Mouse (Mus musculus): ENCODE measurements around the gene Ctsw.
A peak's percentile ranks its signal among the peaks of the same experiment; 100 is the strongest.

Gene Ctsw

GRCm38 (mm10) chr19:5487768-5488550, 19.7 kb upstream of the Ctsw start, which contains the start of gene Mus81:
Gene Mus81, minus strand, starts transcription at chr19:5488402.
- DNase-seq (ENCODE audit: inconsistent ontology term), result peak; percentile 99

GRCm38 (mm10) chr19:5486771-5487170, 18.5 kb upstream of the Ctsw start:
- DNase-seq (ENCODE audit: inconsistent ontology term), result no peak

- DNase-seq (ENCODE audit: inconsistent ontology term), result no peak
These were observed 18.0 kb upstream of the Ctsw start for GRCm38 (mm10) chr19:5486286-5486685.

GRCm38 (mm10) chr19:5485821-5486220, 17.5 kb upstream of the Ctsw start:
- DNase-seq (ENCODE audit: inconsistent ontology term), result no peak

GRCm38 (mm10) chr19:5485371-5485770, 17.1 kb upstream of the Ctsw start:
- DNase-seq (ENCODE audit: inconsistent ontology term), result no peak

DNA sequence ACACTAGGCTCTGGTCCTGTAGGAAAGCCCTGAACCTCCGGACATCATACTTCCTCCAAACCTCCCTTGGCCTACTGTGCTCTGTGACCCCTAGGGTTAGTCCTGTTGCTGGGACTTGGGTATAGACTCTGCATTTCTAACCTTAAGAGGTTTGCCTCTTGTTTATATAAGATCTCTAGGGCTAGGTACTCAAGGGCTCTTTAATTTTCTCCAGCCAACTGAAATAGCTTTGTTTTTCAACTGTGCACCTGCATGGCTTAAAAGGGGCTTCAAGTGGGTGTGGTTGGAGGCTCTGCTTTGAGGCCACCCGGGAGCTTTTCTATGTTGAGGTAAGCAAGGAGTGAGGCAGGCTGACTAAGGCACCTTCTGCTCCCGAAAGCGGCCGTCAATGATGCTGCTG, 16.2 kb upstream of the Ctsw start:
- DNase-seq (ENCODE audit: inconsistent ontology term), result no peak

DNA sequence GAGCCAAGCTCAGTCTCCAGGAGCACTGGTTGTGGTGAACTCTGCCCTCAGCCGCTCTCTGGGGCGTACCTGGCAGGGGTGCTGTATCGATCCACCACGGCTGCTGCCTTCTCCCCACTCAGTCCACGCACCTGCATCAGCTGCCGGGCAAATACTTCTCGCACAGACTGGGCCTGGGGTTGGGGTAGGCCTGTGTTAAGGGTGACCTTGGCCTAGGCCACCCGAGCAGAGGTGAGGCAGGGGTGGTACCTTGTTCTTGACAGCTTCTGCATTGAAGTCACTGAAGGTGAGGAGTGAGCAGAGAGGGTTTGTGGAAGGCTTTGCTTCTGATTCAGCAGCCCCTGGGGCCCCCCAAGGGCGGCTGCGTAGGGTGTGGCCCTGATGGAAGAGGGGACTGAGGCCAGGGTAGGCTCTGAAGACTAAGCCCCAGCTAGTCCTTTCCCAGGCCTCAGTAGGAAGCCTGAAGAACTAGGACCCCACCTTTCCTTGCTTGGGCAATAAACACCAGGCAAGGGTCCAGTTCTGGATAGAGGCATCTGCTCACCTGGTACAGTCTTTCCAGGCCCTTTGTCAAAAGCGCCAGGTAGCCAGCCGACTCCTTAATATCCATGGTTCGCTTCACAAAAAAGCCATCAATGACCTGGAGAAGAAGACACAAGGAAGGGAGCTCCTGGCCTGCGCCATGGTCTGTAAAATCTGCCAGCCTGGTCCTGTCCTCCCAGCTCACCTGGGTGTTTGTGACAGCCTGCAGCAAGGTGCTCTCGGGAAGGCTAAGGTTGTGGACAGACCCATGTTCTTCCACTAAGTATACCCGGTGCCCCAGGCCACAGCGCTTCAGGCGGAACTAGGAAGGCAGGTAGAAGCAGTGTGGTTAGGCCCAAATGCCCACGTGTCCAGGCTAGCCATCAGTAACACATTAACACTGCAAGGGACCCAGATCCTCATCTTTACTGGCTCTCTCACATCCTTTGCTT, 15.4 kb upstream of the Ctsw start:
- DNase-seq (ENCODE audit: inconsistent ontology term), result no peak

DNA sequence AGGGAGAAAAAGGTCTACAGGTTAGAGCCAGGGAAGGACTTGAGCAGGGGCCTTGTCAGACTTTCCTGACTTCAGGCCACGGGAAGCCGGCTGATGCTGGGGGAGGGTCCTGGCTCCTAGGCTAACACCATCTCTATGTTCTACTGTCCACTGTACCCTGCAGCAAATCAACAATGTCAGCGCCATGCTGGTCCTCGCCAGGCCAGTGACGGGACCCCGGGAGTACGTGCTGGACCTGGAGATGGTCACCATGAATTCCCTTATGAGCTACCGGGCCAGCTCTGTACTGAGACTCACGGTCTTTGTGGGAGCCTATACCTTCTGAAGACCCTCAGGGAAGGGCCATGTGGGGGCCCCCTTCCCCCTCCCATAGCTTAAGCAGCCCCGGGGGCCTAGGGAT, 13.1 kb upstream of the Ctsw start:
- no peak for DNase-seq (ENCODE audit: inconsistent ontology term)

- DNase-seq (ENCODE audit: inconsistent ontology term), result no peak
These were observed 11.7 kb upstream of the Ctsw start for GRCm38 (mm10) chr19:5480016-5480415.

DNA sequence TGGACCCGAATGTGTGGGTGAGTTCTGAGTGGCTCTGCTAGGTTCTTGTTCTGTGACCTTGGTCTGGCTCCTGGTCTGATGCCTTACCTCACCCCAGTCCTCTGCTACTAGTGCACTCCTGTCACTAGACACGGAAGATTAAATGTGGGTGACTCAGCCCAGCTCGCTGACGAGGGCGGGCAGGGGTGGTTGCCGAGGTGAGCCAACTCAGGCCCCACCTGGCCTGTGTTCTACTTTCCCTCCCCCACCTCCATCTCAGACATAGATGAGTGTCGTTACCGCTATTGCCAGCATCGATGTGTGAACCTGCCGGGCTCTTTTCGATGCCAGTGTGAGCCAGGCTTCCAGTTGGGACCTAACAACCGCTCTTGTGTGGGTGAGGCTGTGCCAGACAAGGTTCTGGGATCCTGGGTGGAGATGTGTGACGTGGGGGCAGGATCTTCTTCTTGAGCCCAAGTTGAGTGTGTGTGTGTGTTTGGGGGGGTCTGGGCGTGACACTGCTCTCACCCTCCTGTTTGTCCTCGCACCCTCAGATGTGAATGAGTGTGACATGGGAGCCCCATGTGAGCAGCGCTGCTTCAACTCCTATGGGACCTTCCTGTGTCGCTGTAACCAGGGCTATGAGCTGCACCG, 9.5 kb upstream of the Ctsw start:
- no peak for DNase-seq (ENCODE audit: inconsistent ontology term)

DNA sequence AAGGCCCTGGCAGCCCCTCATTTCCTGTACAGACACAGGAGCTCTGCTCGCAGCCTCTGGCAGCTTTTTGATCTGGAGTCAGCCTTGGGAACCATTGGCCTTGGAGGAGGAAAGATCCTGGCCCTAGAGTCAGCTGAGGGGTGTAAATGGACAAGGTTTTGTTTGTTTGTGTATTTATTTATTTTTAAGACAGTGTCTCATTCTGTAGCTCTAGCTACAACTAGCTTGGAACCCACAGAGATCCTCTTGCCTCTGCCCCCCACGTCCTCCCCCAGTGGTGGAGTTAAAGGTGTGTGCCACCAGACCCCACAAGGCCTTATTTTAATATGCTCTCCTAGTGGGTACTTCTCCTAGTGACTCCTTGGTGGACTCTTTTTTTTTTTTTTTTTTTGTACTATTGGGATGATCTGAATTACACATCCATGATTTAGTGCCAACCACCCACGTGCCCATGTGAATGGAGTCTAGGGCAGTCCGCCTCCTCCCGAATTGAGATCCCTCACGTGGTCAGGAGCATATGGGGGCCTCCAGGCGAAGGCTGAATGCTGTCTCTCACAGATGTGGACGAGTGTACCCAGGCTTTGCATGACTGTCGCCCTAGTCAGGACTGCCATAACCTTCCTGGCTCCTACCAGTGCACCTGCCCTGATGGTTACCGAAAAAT, 8.8 kb upstream of the Ctsw start:
- no peak for DNase-seq (ENCODE audit: inconsistent ontology term)

GRCm38 (mm10) chr19:5475069-5475714, 6.9 kb upstream of the Ctsw start:
- peak; percentile 69 for DNase-seq (ENCODE audit: inconsistent ontology term)

DNA sequence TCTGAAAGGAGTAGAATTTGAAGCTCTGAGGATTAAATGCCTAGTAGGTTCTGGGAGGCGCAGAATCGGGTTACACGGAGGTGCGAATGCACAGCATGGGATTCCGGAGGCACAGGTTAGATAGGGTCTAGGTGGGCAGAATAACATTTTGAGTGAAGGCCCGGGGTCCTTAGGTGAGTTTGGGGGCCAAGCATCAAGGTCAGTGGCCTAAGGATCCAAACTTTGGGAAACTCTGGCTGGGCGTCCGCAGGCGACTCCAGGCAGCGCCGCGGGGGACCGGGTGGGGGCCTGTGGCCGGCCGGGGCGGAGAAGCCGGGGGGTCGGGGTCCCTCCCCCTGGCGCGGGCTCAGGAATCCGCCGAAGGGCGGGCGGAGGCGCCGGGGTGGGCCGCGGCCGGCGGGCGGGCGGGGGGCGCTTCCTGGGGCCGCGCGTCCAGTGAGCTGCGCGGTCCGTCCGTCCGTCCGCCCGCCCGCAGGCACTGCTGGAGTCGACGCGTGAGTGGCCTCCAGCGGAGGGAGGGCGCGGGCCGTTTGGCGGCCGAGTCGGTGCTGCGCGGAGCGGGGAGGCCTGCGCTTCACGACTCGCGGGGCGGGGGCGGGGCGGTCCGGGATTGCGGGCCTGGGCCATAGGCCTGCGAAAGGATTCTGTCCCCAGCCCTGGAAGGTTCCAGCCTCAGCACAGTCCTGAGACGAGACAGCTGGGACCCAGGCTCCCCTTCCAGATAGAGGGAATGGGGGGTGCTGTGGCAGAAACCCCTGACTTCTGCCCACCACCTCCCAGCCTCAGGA, 6.2 kb upstream of the Ctsw start:
- peak; percentile 75 for DNase-seq (ENCODE audit: inconsistent ontology term)

DNA sequence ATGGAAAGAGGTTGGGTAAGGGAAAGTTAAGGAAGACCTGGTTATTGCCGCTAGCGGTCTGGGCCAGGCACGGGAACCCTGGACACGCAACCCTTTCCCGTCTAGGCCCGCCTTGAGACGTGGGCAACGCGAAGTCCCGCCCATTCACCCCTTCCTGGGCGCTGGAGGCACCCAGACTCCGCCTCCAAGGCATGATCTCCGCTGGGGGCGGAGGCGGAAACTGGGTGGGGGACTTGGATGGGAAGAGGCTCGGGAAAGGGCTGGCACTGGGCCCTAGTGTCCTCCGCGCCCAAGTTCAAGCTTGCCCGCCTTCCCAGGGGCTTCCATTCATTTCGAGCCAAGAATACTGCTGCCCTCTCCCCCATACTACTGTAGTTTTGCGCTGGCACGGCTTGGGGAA, 5.4 kb upstream of the Ctsw start, which contains the start of gene Efemp2:
TSS of gene Efemp2 (plus strand) at position 235 of the 400 bp plus-strand sequence.
- DNase-seq (ENCODE audit: inconsistent ontology term), result peak; percentile 92

DNA sequence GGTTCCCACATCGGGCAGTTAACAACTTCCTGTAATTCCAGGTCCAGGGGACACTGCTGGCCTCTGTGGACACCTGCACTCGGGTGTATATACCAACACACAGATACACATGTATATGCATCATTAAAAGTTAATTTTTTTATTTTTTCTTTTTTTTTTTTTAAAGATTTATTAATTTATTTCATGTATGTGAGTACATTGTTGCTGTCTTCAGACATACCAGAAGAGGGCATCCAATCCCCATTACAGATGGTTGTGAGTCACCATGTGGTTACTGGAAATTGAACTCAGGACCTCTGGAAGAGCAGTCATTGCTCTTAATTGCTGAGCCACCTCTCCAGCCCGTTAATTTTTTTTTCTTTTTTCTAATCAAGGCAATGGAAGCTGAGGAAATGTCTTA, 4.5 kb upstream of the Ctsw start:
- DNase-seq (ENCODE audit: inconsistent ontology term), result no peak

GRCm38 (mm10) chr19:5471846-5472245, 3.5 kb upstream of the Ctsw start:
- DNase-seq (ENCODE audit: inconsistent ontology term), result no peak

DNA sequence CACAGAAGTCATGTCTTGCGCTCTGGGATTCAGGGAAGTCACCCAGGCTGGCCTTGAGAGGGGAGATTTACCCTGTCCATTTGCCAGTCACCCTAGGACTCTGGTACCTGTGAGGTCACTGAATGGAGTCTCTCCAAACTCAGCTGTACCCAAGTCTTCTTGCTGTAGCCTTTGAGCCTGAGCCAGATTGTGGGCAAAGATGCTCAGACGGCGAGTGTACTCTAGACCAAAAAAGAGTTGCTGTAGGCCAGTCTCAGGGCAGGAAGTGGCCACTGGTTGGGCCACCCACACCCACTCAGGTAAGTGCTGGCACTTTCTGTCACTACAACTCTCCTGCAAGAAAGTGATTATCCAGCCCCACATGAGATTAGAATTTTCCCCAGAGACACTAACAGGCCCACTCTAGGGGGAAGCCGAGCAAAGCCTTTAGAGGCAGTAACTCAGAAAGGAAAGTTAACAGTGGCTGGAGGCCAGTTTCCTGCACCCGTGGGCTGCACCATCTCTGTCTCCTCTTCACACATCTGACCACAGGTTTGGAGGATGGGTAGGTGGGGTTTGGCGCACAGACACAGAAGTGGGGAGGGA, 1.3 kb downstream of the Ctsw start:
- DNase-seq (ENCODE audit: inconsistent ontology term), result peak; percentile 69

GRCm38 (mm10) chr19:5465037-5465436, 3.3 kb downstream of the Ctsw start:
- no peak for DNase-seq (ENCODE audit: inconsistent ontology term)

DNA sequence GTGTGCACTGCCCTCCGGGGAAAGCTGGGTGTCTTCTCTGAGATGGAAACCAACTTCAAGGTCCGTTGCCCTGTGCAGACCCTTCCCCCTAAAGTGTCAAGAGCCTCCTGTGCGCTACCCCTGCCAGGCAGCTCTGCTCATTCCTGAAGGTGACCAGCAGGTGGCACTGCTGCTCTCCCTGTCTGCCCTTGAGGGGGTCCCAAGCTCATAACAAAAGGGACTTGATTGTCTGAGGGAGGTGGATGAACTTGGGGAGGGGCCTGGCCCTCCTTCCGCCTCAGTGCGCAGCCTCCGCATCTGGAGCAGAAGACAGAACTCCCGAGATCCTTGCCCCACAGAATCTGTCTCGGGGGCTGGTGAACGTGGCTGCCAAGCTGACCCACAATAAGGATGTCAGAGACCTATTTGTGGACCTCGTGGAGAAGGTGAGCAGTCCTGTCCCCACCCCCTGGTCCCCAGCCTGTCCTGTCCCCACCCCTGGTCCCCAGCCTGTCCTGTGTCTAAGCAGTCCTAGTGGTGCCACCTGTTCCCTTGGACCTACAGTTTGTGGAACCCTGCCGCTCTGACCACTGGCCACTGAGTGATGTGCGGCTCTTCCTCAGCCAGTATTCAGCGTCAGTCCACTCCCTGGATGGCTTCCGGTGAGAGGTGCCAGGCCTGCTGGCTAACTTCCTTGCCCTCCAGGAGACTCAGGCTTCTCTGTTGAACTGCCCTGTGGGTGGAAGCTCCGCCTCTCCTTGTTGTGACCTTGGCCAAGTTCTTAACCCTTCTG, 4.3 kb downstream of the Ctsw start:
- DNase-seq (ENCODE audit: inconsistent ontology term), result peak; percentile 71
